Mouse (Mus musculus): Measurements from ENCODE around the gene Slc7a14.
"Not testable (repeated sequence)": the region's sequence is repeated elsewhere in the genome, so short reads cannot be mapped to it uniquely, and the experiment has no call there.

Slc7a14 gene

DNA sequence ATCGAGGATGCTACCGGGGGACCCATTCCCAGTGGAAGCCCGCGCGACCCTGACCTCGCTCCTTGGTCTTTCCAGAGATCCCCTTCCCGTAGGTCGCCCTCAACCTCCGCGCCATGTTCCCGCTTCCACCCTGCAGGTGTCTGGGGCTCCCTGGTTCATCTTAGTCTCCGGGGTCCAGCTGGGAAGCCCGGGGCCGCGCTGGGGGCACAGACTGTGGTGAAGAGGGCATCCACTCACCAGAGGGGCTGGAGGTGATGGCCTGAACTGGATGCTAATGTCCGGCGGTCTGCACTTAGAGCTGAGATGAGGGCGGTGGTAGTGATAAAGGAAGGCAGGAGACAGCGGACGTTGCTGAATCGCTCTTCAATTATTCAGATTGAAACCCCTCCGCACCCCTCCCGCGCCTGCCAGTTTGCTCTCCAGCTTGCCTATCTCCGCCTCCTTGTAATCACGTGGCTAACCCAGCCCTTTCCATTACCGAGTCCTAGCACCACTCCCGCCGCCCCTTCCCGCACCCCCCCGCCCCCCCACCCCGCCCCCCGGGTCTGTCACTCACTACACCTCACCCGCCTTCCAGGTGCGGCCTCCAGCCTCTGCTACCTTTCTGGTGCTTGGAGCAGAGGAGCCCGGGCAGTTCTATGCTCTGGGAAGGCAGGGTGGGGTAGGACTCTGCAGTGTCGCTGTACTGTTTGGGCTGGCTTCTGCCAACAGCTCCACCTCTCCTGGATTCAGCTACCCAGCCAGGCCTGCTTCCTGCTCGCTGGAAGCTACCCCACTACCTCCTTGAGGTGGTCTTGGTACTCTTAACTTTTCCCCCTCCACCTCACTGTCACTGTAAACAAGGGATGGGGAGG, at the start of gene Slc7a14:
Gene Slc7a14, minus strand, starts transcription at position 445 of the 854 bp plus-strand sequence.
- DNase-seq (ENCODE audit: low spot score) = peak; percentile 68

DNA sequence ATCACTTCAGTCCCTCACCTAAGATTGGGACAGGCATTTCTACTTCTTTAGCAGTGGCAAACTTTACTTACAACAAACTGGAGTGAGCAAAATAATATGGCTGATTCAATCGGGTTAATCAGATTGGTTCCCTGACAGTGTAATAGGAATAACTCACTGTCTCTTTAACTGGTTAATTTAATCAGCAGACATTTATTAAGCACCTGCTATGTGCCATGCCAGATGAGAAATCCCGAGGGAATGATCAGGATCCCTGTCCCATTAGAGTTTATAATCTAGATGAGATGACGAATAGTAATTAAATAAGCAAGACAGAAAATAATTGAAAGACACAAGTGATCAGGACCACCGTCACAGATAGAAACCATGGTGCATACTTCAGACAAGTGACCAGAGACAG, 36.4 kb upstream of the Slc7a14 start:
- no peak for DNase-seq (ENCODE audit: low spot score)

DNA sequence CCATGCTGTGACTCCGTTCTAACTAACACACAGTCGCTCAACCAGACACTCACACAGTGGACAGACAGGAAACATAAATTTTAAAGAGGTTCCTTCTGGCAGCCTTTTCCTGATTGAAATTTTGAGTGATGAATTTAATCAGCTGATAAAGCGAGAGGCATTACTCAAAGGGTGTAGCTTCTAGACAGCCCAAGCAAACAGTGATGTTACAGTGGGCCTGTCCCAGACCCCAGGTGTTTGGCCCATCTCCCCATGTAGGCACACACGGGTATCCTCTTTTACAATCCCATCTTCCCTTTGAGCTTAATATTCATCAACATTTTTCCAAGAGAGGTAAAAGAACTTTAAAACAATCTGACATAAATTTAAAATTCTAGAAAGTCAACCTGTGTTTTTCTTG, 35.6 kb upstream of the Slc7a14 start:
- no peak for DNase-seq (ENCODE audit: low spot score)

DNA sequence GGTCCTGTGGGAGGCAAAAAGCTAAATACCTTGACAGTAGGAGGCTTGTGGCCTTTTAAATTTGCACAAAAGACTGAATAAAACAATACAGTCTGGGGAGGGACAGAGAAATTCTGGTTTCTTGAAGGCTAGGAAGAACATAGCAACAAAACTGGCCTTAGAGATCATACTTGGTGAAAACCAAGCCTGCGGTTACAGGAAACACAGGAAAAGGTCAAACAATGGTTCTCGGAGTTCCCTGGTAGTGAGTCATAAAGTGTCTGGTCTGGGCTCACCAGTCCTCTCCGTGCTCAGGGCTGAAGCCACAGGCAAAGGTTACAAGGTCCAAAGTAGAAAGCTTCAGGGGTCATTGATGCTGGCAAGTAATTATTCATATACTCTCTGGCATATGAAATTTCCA, 29.1 kb upstream of the Slc7a14 start:
- no peak for DNase-seq (ENCODE audit: low spot score)

DNA sequence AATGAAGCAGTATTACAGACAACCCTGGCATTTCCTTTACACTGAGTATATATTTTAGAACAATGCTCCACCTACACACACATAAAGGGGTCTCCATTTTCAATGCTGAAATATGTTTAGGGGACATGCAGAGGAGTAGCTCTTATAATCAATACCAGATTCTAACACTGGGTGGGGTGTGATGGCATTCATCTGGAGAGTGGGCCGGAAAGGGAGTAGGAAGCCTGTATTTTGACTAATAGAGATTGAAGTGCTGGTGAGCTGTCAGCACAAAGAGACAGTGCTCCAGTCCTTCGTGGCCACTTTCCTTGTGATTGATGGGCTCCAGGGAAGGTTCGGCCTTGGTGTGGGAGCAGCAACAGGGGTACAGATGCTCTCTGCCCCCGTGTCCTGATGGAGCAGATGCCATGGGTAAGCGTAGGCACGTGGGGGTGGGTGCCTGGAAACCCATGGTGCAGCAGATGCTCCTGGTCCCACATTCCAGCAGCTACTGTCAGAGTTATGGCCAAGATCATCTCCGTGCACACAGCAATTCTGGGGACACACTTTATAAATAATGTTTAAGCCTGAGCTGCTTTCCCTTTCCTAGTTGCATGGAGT, 18.2 kb upstream of the Slc7a14 start:
- peak; percentile 17 for DNase-seq (ENCODE audit: low spot score)

DNA sequence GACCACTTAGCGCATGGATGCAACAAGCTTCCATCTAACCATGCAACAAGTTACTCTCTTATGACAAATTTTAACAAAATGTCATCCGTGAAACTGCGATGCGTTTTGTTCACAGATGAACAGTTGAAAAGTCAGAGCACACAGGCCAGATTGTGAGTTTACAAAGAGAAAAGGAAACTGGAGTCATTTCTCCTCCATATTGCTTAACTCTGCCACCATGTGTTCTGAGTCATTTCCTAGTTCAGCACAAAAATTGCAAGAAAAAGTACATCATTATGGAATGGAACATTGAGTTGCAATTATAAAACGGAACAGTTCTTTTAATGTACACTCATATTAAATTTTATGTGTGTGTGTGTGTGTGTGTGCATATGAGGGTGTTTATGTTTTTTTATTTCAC, 17.6 kb upstream of the Slc7a14 start:
- DNase-seq (ENCODE audit: low spot score) = no peak

DNA sequence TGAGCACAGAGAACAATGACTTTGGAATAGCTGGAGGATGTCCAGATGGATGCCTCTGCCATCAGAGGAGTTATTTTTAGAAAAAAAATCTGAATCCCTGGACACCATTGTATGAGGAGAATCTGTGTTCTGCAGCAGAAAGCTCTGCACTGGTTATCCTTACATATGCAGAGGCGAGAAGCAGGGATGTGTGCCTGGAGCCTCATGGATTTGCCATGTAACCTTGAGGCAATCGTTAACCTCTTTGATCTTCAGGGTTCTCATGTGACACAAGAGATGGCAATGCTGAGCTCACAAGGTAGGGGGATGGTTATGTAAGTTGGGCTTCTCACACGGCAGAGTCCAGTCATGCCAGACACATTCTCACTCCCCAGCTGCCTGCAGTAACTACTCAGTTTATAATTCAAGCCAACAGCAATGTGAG, 14.1 kb upstream of the Slc7a14 start:
- DNase-seq (ENCODE audit: low spot score) = no peak

DNA sequence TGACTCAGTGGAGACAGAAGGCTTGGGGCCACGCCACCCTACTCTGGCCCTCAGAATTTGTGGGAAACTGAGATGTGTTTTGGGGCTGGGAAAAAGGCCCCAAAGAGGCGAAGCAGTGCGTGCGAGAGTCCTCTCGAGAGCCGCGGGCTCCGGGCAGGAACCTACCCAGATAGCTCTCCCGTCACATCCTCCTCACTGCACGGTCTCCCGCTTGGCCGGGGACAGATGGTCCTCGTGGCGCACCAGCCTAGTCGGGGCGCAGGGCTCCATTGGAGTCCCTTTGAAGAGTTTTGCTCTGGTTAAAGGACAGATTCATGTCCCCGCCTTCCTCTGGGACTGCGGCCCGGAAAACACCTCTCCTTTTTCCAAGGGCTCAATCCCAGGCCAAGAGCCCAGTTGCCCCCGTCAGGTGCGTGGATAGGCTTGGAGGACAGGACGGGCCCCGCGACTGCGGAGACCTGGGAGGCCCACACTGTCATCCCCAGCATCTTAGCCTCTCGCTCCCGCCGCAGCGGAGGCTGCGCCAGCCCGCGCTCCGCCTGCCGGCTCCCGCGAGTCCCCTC, 726 bp downstream of the Slc7a14 start:
- DNase-seq (ENCODE audit: low spot score) = no peak

DNA sequence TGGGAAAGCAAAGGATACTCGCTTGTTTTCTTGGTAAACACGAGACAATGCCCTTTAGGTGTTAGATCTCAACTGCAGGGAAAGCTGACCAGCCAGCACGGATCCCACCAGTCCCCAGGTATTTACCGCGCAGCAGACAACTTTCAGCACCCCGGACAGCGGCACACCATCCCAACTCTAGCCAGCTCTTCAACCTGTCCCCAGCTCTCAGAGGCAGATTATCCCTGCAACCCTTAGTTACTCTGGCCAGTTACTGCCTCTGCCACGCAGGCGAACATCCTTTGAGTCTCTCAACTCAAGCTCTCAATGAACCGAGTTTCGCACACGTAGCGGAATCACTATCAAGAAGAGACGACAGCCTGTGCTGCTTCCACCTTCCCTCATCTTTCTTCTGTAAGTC, 1.3 kb downstream of the Slc7a14 start:
- DNase-seq (ENCODE audit: low spot score) = no peak

DNA sequence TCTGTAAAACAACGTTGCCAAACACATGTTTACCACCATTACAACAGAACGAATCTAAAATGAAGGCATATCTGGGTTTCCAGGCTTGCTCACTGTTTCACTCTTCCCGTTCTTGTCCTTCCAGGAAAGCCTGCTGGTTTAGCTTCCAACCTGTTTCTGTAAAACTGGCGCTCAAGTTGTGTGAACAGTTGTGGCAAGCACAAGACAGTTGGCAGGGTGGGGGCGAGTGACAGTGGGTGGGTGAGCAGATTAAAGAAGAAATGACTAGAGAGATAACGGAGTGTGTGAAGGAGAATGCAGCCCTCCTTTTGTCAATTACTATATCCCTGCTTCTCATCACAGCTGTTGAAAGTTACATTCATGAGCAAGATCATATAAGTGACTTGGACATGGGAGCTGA, 2.2 kb downstream of the Slc7a14 start:
- DNase-seq (ENCODE audit: low spot score) = peak; percentile 25

DNA sequence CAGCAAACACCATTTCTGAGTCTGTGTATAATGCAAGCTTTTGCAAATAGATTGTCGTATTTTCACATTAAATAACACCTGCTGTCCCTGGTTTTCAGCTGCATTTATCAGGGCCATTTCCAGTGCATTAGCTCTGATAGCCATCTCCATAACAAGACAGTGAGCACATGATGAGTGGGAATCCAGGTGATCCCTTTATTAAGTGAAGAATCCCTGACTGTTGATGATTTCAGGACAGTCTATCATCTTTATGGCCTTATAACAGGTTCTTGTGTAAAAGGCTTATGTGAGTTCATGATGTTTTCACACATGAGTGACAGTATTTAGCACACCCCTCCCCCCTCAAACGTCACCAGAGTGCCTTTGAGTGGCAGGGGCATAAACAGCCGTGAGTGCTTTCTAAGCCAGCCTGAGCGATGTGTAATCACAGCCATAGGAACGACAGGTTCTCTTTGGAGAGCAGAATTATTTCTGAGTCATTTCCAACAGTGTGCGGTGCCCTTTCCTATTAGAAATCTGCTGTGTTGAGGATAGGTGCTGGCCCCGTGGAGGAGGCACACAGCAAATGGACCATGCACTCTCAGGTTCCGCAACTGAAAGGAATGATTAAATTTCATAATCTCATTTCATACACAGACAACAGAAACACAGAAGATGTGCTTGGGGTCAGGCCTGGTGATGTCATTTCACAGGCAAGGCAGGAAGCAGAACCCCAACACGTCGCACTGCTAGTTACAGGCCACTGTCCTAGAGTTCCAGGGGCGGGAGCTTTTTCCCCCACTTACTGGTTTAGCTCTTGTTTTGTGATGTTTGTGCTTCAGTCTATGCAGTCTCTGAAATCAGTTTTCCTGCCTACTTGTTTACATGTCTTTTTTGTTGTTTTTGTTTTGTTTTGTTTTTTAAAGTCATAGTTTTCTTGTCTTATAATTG, 18.2 kb downstream of the Slc7a14 start:
- DNase-seq (ENCODE audit: low spot score) = no peak

DNA sequence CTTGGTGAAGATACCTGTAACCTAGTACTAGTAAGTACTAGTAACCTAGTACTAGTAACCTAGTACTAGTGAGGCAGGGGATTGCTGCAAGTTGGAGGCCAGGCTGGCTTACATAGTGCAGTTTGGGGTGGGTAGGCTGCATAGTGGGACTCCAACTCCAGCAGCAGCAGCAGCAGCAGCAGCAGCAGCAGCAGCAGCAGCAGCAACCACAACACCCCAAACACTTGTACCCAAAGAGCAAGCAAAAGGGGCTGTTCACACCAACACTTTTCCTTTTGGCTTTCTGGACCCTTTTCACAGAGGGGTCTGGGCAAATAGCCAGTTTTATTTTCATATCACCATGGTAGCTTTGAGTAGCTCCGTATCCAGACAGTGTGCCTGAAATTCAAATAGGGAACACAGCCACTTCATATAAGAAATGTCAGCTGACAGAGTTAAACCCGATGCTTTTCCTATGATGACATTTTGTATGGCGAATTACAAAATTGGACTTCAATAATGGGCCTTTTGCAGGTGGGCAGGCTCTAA, 22.7 kb downstream of the Slc7a14 start:
- no peak for DNase-seq (ENCODE audit: low spot score)

DNA sequence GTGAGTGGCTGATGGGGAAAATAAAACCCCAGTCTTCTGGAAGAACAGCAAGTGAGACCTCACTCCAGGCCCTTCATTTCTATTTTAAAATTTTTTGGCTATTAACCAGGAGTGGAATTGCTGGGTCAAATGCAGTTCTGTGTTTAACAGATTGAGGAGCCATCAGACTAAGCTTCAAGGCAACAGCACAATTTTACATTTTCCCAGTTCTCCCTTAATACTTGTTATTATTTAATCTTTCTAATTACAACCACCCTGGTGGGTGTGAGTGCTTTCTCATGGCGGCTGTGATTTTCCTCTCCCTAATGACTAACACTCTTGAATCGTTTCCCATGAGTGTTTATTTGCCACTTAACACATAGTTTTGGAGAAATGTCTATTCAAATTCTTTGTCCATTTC, 29.1 kb downstream of the Slc7a14 start:
- no peak for DNase-seq (ENCODE audit: low spot score)

DNA sequence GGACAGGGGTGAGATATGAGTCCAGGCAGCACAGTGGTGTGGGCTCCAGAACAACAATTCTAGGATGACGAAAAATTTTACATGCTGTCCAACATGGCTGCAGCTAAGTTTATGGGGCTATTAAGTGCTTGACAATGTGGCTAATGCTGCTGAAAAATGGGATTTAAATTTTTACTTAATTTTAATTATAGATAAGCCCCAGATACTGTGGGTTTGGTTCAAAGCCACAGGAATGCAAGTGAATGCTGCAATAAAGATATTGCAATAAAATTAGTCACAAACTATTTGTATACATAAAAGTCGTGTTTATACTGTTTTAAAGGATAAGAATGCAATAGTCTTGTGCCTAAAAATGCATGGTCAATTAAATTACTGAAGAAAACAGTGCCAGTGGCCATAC, 35.3 kb downstream of the Slc7a14 start:
- DNase-seq (ENCODE audit: low spot score) = no peak

DNA sequence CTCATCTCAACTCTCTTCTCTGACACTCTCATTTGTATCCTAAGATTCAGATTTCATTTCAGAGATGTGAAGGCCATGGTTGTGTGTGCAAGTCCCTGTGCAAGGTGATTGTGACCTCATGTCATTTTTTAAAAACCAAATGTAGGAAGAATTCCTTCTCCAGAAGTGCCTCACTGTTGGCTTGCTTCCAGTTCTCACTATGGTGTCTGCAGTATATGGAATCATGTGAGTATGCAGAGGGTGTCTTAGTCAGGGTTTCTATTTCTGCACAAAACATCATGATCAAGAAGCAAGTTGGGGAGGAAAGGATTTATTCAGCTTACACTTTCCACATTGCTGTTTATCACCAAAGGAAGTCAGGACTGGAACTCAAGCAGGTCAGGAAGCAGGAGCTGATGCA, 36.9 kb downstream of the Slc7a14 start:
- not testable (repeated sequence) for DNase-seq (ENCODE audit: low spot score)

DNA sequence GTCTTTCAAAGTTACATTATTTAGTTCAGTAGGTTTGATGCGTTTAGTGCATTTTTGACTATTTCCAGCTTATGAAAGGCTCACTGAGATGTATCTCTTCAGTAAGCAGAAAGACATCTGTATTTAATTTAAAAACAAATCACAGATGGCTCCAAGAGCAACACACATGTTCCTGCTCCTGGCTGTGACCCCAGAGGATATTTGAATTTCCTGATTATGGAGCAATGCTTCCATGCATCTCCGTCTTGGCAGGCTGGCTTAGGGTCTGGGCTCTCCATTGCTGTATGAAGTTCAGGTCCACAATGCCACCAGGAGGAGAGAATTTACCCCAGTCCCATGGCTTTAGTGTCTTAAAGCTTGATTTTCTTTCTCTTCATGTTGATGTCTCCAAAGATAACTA, 37.5 kb downstream of the Slc7a14 start:
- no peak for DNase-seq (ENCODE audit: low spot score)

DNA sequence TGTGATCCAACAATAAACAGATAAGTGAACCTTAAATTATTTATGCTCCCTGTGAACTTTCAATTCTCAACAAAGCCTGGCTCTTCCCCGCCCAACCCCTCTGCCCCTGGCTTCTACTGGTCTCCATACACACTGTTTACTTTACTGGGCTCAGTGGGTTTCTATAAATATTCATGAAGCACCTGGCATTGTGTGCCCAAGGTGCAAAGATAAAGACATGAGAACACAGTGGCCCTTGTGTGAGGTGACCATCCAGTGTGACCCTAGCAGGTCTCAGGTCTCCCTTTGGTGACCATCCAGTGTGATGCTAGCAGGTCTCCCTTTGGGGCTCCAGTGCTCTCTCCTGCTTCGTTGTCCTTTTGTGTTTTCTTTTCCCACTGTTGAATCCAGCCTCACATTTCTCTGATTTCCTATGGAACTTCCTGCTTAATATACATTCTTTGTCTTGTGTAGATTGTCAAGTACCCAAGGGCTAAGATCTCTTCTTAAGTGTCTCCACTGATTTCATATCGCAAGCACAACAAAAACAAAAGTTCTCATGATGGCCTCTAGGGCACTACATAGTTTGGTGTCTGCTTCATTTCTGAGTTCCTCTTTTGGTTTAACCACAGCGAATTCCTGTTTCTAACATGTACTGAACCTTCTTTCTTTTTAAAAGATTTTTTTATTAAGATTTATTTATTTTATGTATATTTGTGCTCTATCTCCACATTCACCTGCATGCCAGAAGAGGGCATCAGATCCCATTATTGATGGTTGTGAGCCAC, 40.4 kb downstream of the Slc7a14 start:
- no peak for DNase-seq (ENCODE audit: low spot score)

DNA sequence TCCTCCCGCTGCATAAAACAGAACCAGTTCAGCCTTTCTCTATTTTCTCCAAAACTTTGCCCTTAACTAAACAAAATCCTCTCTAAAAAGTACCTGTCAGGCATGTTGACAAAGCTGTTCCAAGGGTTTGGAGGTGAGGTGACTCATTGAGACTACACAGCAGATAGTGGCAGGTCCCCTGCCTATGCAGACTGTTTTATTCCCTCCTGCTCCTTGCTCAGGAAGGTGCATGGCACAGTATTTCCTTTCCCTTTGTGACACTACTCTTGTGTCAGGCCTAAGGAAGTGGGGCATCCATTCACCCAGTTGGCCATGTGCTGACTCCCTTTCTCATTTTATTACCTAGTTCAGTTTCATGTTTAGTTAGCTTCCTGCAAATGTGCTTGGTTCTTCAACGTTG, 42.3 kb downstream of the Slc7a14 start:
- no peak for DNase-seq (ENCODE audit: low spot score)

DNA sequence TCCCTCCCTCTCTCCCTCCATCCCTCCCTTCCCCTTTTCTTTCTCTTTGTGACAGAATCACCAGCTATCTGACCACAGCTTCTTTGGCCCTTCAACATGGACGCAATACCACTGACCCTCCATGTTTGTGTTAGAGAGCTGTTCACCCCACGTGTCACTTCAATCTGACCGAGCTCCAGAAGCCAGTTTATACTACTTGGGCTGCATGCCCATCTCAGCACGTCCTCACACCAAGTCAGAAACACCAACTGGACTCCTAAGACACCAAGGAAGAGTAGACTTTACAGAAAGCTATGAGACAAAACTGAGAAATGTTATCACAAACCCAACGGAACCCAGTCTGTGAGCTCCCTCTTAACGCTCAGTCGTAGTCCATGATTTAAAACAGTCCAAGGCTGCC, 43.2 kb downstream of the Slc7a14 start:
- no peak for DNase-seq (ENCODE audit: low spot score)

DNA sequence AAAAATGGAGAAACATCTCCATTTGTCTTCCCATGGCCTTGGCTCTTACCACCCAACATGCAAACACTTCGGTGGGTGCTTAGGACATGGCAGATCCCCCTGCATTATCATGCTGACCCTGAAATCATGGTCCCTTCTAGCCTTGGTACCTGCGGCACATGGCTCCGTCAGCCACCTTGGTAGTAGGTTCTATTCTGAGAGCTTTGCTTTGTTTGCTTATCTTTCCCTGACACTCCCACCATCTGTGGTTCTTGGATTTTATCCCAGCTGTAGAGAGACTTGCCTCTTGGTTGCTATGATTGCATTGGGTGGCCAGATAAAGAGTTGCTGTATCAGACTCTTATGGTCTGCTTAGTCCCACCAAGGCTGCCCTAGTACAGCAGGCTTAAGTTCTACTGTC, 46.6 kb downstream of the Slc7a14 start:
- no peak for DNase-seq (ENCODE audit: low spot score)

DNA sequence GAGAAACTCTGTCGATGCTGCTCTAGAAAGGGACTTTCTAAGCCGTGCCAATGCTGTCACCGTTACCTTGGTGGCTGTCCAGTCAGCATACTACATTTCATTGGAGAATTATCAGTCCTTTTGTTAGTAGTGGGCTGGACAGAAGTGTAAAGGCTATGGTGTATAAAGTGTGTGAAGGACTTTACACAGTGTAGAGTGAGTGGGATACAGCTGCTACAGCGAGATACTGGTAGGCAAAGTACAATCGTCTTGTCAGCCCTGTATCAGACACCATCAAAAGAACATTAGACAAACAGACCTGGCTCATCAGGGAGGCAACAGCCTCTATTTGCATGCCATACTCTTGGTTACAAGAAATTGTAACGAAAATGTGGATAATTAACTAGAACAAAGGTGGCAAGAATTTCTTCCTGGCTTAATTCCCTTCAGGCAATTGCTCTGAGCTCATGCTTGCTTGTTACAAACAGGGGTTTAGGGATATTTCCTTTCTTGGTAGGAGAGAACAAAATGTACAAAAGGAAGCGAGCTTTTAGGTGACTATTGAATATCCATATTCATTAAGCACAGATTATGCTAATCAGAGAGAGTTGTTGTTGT, 48.7 kb downstream of the Slc7a14 start:
- no peak for DNase-seq (ENCODE audit: low spot score)

All from left cerebral cortex, adult 11 months (tissue).